Mouse (Mus musculus) brain, embryonic 14.5 days (tissue): ENCODE data around the gene Pcbp2.

Experiments used
- CTCF ChIP-seq: fragments of 200-500 bp; IDR thresholded peaks from 2 replicates; pipeline ENCODE4 v1.5.1; 2012; ENCODE audit warnings: inconsistent platforms, mild to moderate bottlenecking, moderate library complexity, borderline replicate concordance; ENCODE audit not compliant: insufficient read depth, insufficient read length; ENCODE audit errors: extremely low read depth
- POLR2A ChIP-seq: fragments of 200-500 bp; IDR thresholded peaks from 2 replicates; pipeline ENCODE4 v1.6.1; 2012; ENCODE audit warnings: mild to moderate bottlenecking, inconsistent platforms, borderline replicate concordance; ENCODE audit not compliant: poor library complexity, insufficient read depth, insufficient read length, severe bottlenecking; ENCODE audit errors: extremely low read depth

GRCm38 (mm10) chr15:102460971-102461370 is 9.4 kb upstream of the Pcbp2 start:
- no peak for TF ChIP-seq CTCF
- no peak for TF ChIP-seq POLR2A
